9 mouse cellular contexts compared by ENCODE assay signal in genomic region chr11:94570612-94571011, GRCm38 (mm10). TPM values are rescaled to one million over a fixed set of nuclear protein-coding genes. Genes with fewer than 3 reads are reported as not detected.
A peak's percentile ranks its signal among the peaks of the same experiment; 100 is the strongest.
DNase-seq lines count a peak whose midpoint lies in the region; ATAC-seq and TF ChIP-seq lines count a peak whose summit lies in the region.
"Had no signal": no experiment of that assay in that cellular context is flagged by ENCODE, and none has a peak within 500 bp of the region (broad histone marks: within the 10 kb centered on the region; RNA-seq: fewer than 3 reads in every experiment).

No protein-coding gene starts in this region.

- DNase-seq in lung, embryonic 14.5 days = peak; percentile 30
- no peak for DNase-seq in lung, adult 2 months
- DNase-seq in kidney, postnatal 4 days = peak; percentile 62 to 77
- peak; percentile 57 to 66 for DNase-seq in thymus, postnatal 10 days (ENCODE audit: low spot score in 2 of 2)
- no peak for DNase-seq in cerebellum, adult 11-12 months
- DNase-seq in frontal cortex, postnatal 25 days (ENCODE audit: low spot score in 2 of 2) = no peak
- no peak for DNase-seq in yolk sac, embryonic 10.5 days (ENCODE audit: low spot score)

- no peaks in the 10 kb centered on the region for H3K9me3 ChIP-seq in lung, embryonic 14.5 days (ENCODE audit: low read depth, low read length)
- H3K9me3 ChIP-seq in heart, embryonic 16.5 days (replicated peaks; ENCODE audit: control insufficient read depth, low read length) = no peaks in the 10 kb centered on the region
- H3K9me3 ChIP-seq: neural tube, embryonic 13.5 days had no signal

- H3K27me3 ChIP-seq in lung, embryonic 14.5 days (ENCODE audit: insufficient read depth, low read length) = no peaks in the 10 kb centered on the region
- peaks cover 2% of the 10 kb centered on the region; the same call in 1 of the 2 replicates for H3K27me3 ChIP-seq in heart, embryonic 16.5 days (ENCODE audit: control insufficient read depth, insufficient read depth, low read length)

- H3K27ac ChIP-seq in lung, embryonic 14.5 days (ENCODE audit: low read depth) = peak overlapping the region; percentile 50
- peak overlapping the region; percentile 63 for H3K27ac ChIP-seq in heart, embryonic 16.5 days (ENCODE audit: low read length)
- H3K27ac ChIP-seq: neural tube, embryonic 13.5 days had no signal

- no peak overlapping the region for H3K9ac ChIP-seq in lung, embryonic 14.5 days
- no peak overlapping the region for H3K9ac ChIP-seq in heart, embryonic 16.5 days (ENCODE audit: low read length)
- H3K9ac ChIP-seq: neural tube, embryonic 13.5 days had no signal

- no peak for TF ChIP-seq CTCF in lung, embryonic 14.5 days (IDR thresholded peaks at IDR 0.05; ENCODE audit: low read depth)
- no peak for TF ChIP-seq CTCF in lung, adult 2 months (IDR thresholded peaks at IDR 0.05; ENCODE audit: insufficient read depth, low read length)

- no peaks in the 10 kb centered on the region for H3K4me1 ChIP-seq in lung, embryonic 14.5 days (ENCODE audit: insufficient read depth)
- peaks cover 7% of the 10 kb centered on the region; the same call in 1 of the 2 replicates for H3K4me1 ChIP-seq in lung, adult 2 months (ENCODE audit: control insufficient read depth, insufficient read depth, low read length)
- H3K4me1 ChIP-seq in heart, embryonic 16.5 days (ENCODE audit: control insufficient read depth, insufficient read depth, low read length) = no peaks in the 10 kb centered on the region

- H3K4me3 ChIP-seq in lung, embryonic 14.5 days (ENCODE audit: low read depth, low read length) = no peak overlapping the region
- H3K4me3 ChIP-seq in lung, adult 2 months (replicated peaks; ENCODE audit: extremely low read depth, low read depth, low read length) = no peak overlapping the region
- no peak overlapping the region for H3K4me3 ChIP-seq in heart, embryonic 16.5 days (ENCODE audit: low read length)
- H3K4me3 ChIP-seq: neural tube, embryonic 13.5 days had no signal

- H3K4me2 ChIP-seq in lung, embryonic 14.5 days = no peak overlapping the region
- H3K4me2 ChIP-seq in heart, embryonic 16.5 days (ENCODE audit: low read depth, low read length) = no peak overlapping the region
- H3K4me2 ChIP-seq: neural tube, embryonic 13.5 days had no signal

- WGBS in lung, embryonic 14.5 days = 53% methylated on average over 9 of the region's 9 CpGs
- whole genome bisulfite sequencing in lung, adult 2 months = 30% methylated on average over 9 of the region's 9 CpGs
- WGBS in heart, embryonic 16.5 days = 52% methylated on average over 9 of the region's 9 CpGs

- peak; percentile 48; the same call in 1 of the 2 replicates for ATAC-seq in lung, embryonic 14.5 days (ENCODE audit: insufficient read depth)
- no peak; the same call in 1 of the 2 replicates for ATAC-seq in heart, embryonic 16.5 days (replicated peaks; ENCODE audit: extremely low read depth, insufficient read depth, low FRiP score)

- no peak for TF ChIP-seq POLR2A in lung, adult 2 months (IDR thresholded peaks at IDR 0.05; ENCODE audit: borderline replicate concordance, extremely low read depth, low read depth, low read length)

- H3K36me3 ChIP-seq in lung, embryonic 14.5 days (ENCODE audit: insufficient read depth) = peaks cover 18% of the 10 kb centered on the region; the same call in 1 of the 2 replicates
- H3K36me3 ChIP-seq in heart, embryonic 16.5 days (ENCODE audit: control insufficient read depth, insufficient read depth) = no peaks in the 10 kb centered on the region
- H3K36me3 ChIP-seq: neural tube, embryonic 13.5 days had no signal

RNA-seq across cellular contexts. Expression of gene Chad, which starts 5.8 kb away (rescaled TPM):
- 1.6 and 2.0 TPM in 2 replicates for polyA plus RNA-seq in lung, embryonic 14.5 days (2014; fragmentation: Nextera tagmentation; extraction: Ambion mirVana)
- 32.6 and 38.8 TPM in 2 replicates for polyA plus RNA-seq in lung, adult 2 months (2012; rRNA removed)
- 2.0 and 2.1 TPM in 2 replicates for polyA plus RNA-seq in heart, embryonic 16.5 days (2015; fragmentation: Nextera tagmentation; extraction: Ambion mirVana)

RNA-seq across cellular contexts. Expression of gene Rsad1, which starts 21.6 kb away (rescaled TPM):
- polyA plus RNA-seq in lung, embryonic 14.5 days (2014; fragmentation: Nextera tagmentation; extraction: Ambion mirVana) = 3.6 and 4.2 TPM in 2 replicates
- 10.3 and 12.7 TPM in 2 replicates for polyA plus RNA-seq in lung, adult 2 months (2012; rRNA removed)
- polyA plus RNA-seq in heart, embryonic 16.5 days (2015; fragmentation: Nextera tagmentation; extraction: Ambion mirVana) = 7.3 and 8.0 TPM in 2 replicates

RNA-seq across cellular contexts. Expression of gene Acsf2, which starts 31.1 kb away (rescaled TPM):
- 10.2 and 10.4 TPM in 2 replicates for polyA plus RNA-seq in lung, embryonic 14.5 days (2014; fragmentation: Nextera tagmentation; extraction: Ambion mirVana)
- 28.0 and 35.2 TPM in 2 replicates for polyA plus RNA-seq in lung, adult 2 months (2012; rRNA removed)
- 2.7 and 3.9 TPM in 2 replicates for polyA plus RNA-seq in heart, embryonic 16.5 days (2015; fragmentation: Nextera tagmentation; extraction: Ambion mirVana)

RNA-seq across cellular contexts. Expression of gene Mycbpap, which starts 49.1 kb away (rescaled TPM):
- polyA plus RNA-seq in lung, embryonic 14.5 days (2014; fragmentation: Nextera tagmentation; extraction: Ambion mirVana) = 3.2 and 3.3 TPM in 2 replicates
- 5.8 and 7.6 TPM in 2 replicates for polyA plus RNA-seq in lung, adult 2 months (2012; rRNA removed)
- polyA plus RNA-seq in heart, embryonic 16.5 days (2015; fragmentation: Nextera tagmentation; extraction: Ambion mirVana) = 5.7 and 9.1 TPM in 2 replicates

RNA-seq across cellular contexts. Expression of gene Lrrc59, which starts 59.0 kb away (rescaled TPM):
- 211 and 222 TPM in 2 replicates for polyA plus RNA-seq in lung, embryonic 14.5 days (2014; fragmentation: Nextera tagmentation; extraction: Ambion mirVana)
- 41.4 and 46.3 TPM in 2 replicates for polyA plus RNA-seq in lung, adult 2 months (2012; rRNA removed)
- polyA plus RNA-seq in heart, embryonic 16.5 days (2015; fragmentation: Nextera tagmentation; extraction: Ambion mirVana) = 120 and 123 TPM in 2 replicates

Comparison
In these comparisons a context has a peak if more than half of its experiments do, and no peak if none do; other contexts are left out.
1. DNase-seq: peak in lung, embryonic 14.5 days (single experiment), kidney, postnatal 4 days (2 of 2) and thymus, postnatal 10 days (2 of 2); none in lung, adult 2 months (single experiment), cerebellum, adult 11-12 months (single experiment), frontal cortex, postnatal 25 days (0 of 2) and yolk sac, embryonic 10.5 days (single experiment).
2. RNA of gene Chad, which starts 5.8 kb away (polyA plus RNA-seq): 32.6 to 38.8 TPM in lung, adult 2 months; 2.0 to 2.1 TPM in heart, embryonic 16.5 days and 1.6 to 2.0 TPM in lung, embryonic 14.5 days; every median in the first group is over 10 times any median in the second.